Mouse (Mus musculus): ENCODE measurements at regions not wholly inside any gene's neighbourhood (a gene's known extent, or its start where the extent isn't known, plus 50 kb on each side); places are given as distances from the start of the nearest gene placed in this dataset.

GRCm38 (mm10) chr14:106327653-106328283 lies 221.8 kb downstream of the Trim52 start:
- TF ChIP-seq POLR2A (IDR thresholded peaks at IDR 0.05; ENCODE audit: insufficient read length, low read depth) (no peak), REST (IDR thresholded peaks at IDR 0.05; ENCODE audit: insufficient read depth, insufficient read length) (no peak), SRF (IDR thresholded peaks at IDR 0.05; ENCODE audit: control insufficient read depth, insufficient read length, low read depth) (no peak), TCF12 (IDR thresholded peaks at IDR 0.05; ENCODE audit: insufficient read depth, poor library complexity, severe bottlenecking) (no peak), MAX (IDR thresholded peaks at IDR 0.05; ENCODE audit: low read depth) (no peak), E2F4 (IDR thresholded peaks at IDR 0.05; ENCODE audit: insufficient read depth) (no peak), CEBPB (IDR thresholded peaks at IDR 0.05; ENCODE audit: insufficient read depth, poor library complexity, severe bottlenecking) (no peak), POLR2AphosphoS2 (IDR thresholded peaks at IDR 0.05; ENCODE audit: insufficient read length, low read depth) (no peak), USF1 (IDR thresholded peaks at IDR 0.05; ENCODE audit: low read depth) (no peak), MYOG (IDR thresholded peaks at IDR 0.05; ENCODE audit: control insufficient read depth in 1 of 3, insufficient read depth in 1 of 3, insufficient read length in 2 of 3, low read depth in 2 of 3) (no peak), MYOD1 (IDR thresholded peaks at IDR 0.05; ENCODE audit: control insufficient read depth in 1 of 3, insufficient read length in 2 of 3, low read depth in 2 of 3) (no peak), TCF3 (IDR thresholded peaks at IDR 0.05; ENCODE audit: insufficient read length, low read depth) (no peak)

Measured in myocyte (in vitro differentiated cells).